Mouse (Mus musculus) heart, embryonic 12.5 days (tissue): ENCODE measurements around the gene Bcl7a. TPM values are rescaled to one million over a fixed set of nuclear protein-coding genes. Genes with fewer than 3 reads are reported as not detected.

Source experiments
- ATAC-seq: fragments of 200-750 bp; cut with Nextera tagmentation; 2 replicates; pipeline ENCODE4 v1.8.0; 2017; ENCODE audit warnings: moderate TSS enrichment, moderate library complexity; ENCODE audit not compliant: insufficient number of reproducible peaks, low FRiP score
- H3K27ac ChIP-seq: fragments of 300-500 bp; sonication (generic); 2 replicates; pipeline ENCODE4 v1.5.1; 2016; ENCODE audit warnings: mild to moderate bottlenecking, moderate library complexity; ENCODE audit not compliant: poor library complexity, severe bottlenecking
- H3K27me3 ChIP-seq: fragments of 300-500 bp; sonication (generic); replicated peaks from 2 replicates; pipeline ENCODE4 v1.6.1; 2016; ENCODE audit warnings: mild to moderate bottlenecking, moderate library complexity
- H3K36me3 ChIP-seq: fragments of 300-500 bp; sonication (generic); 2 replicates; pipeline ENCODE4 v1.6.1; 2016; ENCODE audit warnings: mild to moderate bottlenecking, moderate library complexity
- H3K4me1 ChIP-seq: fragments of 300-500 bp; sonication (generic); replicated peaks from 2 replicates; pipeline ENCODE4 v1.6.1; 2016; ENCODE audit warnings: mild to moderate bottlenecking
- H3K4me2 ChIP-seq: fragments of 300-500 bp; sonication (generic); 2 replicates; pipeline ENCODE4 v1.6.1; 2016; ENCODE audit warnings: mild to moderate bottlenecking, moderate library complexity
- H3K4me3 ChIP-seq: fragments of 300-500 bp; sonication (generic); 2 replicates; pipeline ENCODE4 v1.5.1; 2016; ENCODE audit warnings: mild to moderate bottlenecking
- H3K9ac ChIP-seq: fragments of 300-500 bp; sonication (generic); 2 replicates; pipeline ENCODE4 v1.6.1; 2016; ENCODE audit warnings: mild to moderate bottlenecking, moderate library complexity
- H3K9me3 ChIP-seq: fragments of 300-500 bp; sonication (generic); replicated peaks from 2 replicates; pipeline ENCODE4 v1.6.1; 2016; ENCODE audit warnings: mild to moderate bottlenecking, moderate library complexity
- WGBS: fragments of 180-500 bp; shearing (Covaris S2); methylation state at CpG from one replicate; pipeline ENCODE4 v1.1.7; 2016; 5-methylcytosine and 5-hydroxymethylcytosine counted together
- polyA plus RNA-seq: library from polyadenylated mRNA; unstranded; fragments of >200 nt; fragmentation: Nextera tagmentation; extraction: Ambion mirVana; gene quantifications from 2 replicates; pipeline ENCODE4 v1.2.1, GENCODE M21; 2016

Bcl7a gene
- polyA plus RNA-seq, 1 experiment from 2014 or later: 16.6 TPM

DNA sequence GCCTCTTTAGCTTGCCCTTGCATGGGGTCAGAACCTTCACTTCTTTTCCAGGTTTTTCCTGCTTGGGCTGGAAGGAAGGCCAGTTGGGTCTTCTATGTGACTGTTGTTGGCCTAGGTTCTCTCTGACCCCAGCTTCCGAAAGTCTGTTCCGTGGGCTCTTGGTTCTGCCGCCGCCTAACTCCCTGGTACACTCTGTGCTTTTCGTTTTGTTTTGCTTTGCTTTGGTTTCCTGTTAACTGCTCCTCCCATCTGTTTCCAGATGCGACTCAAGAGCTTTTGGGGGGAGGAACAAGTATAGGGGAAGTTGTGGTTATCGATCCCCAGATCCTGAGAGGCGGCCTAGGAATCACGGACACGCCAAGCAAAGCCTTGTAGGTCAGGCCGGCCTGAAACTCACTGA lies 54.2 kb downstream of the Bcl7a start:
- Histone ChIP-seq H3K4me2 (peak overlapping the region; percentile 30), H3K36me3 (no peaks in the 10 kb centered on the region), H3K9ac (no peak overlapping the region), H3K4me1 (peaks cover 38% of the 10 kb centered on the region), H3K9me3 (no peaks in the 10 kb centered on the region), H3K27me3 (no peaks in the 10 kb centered on the region), H3K4me3 (no peak overlapping the region), H3K27ac (no peak overlapping the region)
- 63% methylated on average over 11 of the region's 11 CpGs for WGBS
- no peak for ATAC-seq

DNA sequence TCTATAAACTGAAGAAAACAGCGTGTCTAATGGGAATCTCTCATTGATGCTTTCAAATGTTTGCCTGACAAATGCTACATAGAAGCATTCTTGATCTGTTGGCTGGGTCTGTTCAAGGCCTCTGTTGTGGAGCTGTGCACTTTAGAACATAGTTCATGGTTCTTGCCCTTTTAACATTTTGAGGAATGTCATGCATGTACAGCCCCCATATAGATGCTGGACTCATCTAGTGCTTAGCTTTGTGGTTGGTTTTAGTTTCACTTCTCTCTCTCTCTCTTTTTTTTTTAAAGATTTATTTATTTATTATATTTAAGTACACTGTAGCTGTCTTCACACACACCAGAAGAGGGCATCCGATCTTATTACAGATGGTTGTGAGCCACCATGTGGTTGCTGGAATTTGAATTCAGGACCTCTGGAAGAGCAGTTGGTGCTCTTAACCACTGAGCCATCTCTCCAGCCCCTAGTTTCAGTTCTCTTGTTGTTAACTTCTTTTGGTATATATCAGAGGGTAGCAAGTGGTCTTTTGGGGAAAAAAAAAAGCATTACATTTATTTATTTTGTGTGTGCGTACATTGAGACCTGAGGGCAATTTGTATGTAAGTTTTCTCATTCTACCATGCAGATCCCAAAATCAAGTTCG lies 55.3 kb downstream of the Bcl7a start:
- H3K4me2 ChIP-seq: no peak overlapping the region
- H3K4me3 ChIP-seq: no peak overlapping the region
- WGBS: 87% methylated on average over 4 of the region's 4 CpGs
- H3K27me3 ChIP-seq: no peaks in the 10 kb centered on the region
- no peak overlapping the region for H3K27ac ChIP-seq
- H3K9me3 ChIP-seq: no peaks in the 10 kb centered on the region
- ATAC-seq: no peak
- H3K4me1 ChIP-seq: peaks cover 31% of the 10 kb centered on the region
- no peak overlapping the region for H3K9ac ChIP-seq
- no peaks in the 10 kb centered on the region for H3K36me3 ChIP-seq

DNA sequence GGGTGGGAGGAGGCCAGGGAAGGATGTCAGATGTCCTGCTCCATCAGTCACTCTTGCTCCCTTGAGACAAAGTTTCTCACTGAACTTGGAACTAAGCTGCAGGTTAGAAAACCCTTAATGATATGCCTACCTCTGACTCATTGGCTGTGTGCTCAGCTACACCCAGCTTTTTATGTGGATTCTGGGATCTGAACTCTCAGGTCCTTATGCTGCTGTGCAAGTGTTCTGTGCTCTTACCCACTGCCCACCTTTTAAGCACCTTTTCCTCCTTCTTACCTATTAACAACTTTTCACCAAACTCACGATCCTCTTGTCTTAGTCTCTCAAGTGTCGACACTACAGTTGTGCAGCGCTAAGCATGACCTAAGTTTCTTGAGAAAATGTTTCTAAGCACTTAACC lies 60.8 kb downstream of the Bcl7a start:
- Histone ChIP-seq H3K36me3 (no peaks in the 10 kb centered on the region), H3K4me2 (no peak overlapping the region), H3K27ac (no peak overlapping the region), H3K4me3 (no peak overlapping the region), H3K9ac (no peak overlapping the region), H3K27me3 (no peaks in the 10 kb centered on the region), H3K9me3 (no peaks in the 10 kb centered on the region), H3K4me1 (peaks cover 17% of the 10 kb centered on the region)
- no peak for ATAC-seq
- 83% methylated on average over 3 of the region's 3 CpGs for whole genome bisulfite sequencing

DNA sequence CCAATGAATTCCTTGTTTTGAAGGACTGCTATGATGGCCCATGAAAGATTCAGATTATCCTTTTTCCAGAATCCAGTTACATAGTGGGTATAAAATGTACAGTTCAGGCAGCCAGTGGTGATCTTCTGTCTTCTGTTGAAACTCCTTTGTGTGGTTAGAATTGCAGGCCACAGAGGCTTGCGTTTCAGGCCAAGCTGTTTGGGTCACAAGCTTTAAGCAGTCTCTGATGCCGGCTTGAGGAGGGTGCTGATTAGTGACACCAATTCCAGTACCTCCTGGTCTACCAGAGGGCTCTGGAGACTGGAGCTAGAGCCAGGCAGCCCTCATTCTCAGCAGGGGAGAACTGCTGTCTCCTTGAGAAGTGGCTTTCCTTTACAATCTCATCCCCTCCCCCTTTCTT lies 63.3 kb downstream of the Bcl7a start:
- Histone ChIP-seq H3K4me2 (no peak overlapping the region), H3K9ac (no peak overlapping the region; the same call in 1 of the 2 replicates), H3K36me3 (peaks cover 9% of the 10 kb centered on the region; the same call in 1 of the 2 replicates), H3K27ac (no peak overlapping the region), H3K9me3 (no peaks in the 10 kb centered on the region), H3K4me3 (no peak overlapping the region), H3K27me3 (no peaks in the 10 kb centered on the region), H3K4me1 (peaks cover 17% of the 10 kb centered on the region)
- no peak for ATAC-seq
- 33% methylated on average over 2 of the region's 2 CpGs for WGBS

DNA sequence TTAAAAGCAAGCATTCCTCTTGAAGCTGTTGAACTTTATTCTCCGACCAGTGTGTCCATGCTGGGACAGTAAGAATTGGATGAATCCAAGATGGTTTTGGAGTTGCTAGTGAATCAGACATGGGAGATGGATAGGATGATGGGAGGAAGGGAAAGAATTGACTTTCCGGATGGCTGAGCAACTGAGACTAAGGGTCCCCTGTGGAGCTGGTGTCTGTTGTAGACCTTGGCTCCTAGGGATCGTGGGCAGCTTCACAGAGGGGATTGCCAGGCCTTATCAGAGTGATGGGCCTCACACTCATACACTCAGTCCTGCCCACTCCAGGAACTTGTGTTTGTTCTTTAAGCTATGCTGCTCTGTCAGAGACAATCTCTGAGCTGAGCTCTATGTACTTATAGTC lies 64.5 kb downstream of the Bcl7a start:
- Histone ChIP-seq H3K9me3 (no peaks in the 10 kb centered on the region), H3K27ac (no peak overlapping the region), H3K4me2 (no peak overlapping the region), H3K9ac (no peak overlapping the region), H3K4me3 (no peak overlapping the region), H3K36me3 (peaks cover 9% of the 10 kb centered on the region; the same call in 1 of the 2 replicates), H3K27me3 (no peaks in the 10 kb centered on the region), H3K4me1 (peaks cover 18% of the 10 kb centered on the region)
- no peak for ATAC-seq
- WGBS: 45% methylated on average over 3 of the region's 3 CpGs

DNA sequence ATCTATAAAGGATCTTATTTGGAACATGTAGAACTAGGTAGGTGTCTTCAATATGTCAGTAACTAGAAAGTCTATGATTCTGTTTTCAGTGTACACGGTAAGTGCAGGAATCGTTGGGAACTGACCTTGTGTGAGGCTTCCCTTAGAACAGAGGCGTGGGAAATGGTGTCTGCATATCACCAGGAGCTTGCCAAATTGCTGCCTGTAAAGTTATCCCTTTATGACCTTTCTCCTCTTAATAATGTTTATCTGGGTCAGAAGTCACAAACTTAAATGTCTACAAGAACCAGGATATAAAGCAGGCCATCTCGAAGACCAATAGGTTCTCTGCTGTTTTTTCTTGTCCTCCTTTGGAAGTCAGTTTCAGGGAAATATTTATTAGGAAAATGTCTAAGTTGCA lies 68.6 kb downstream of the Bcl7a start:
- no peak overlapping the region for H3K4me2 ChIP-seq
- no peak overlapping the region for H3K4me3 ChIP-seq
- no peaks in the 10 kb centered on the region for H3K9me3 ChIP-seq
- H3K27me3 ChIP-seq: no peaks in the 10 kb centered on the region
- H3K27ac ChIP-seq: no peak overlapping the region
- peaks cover 9% of the 10 kb centered on the region; the same call in 1 of the 2 replicates for H3K36me3 ChIP-seq
- peaks cover 37% of the 10 kb centered on the region for H3K4me1 ChIP-seq
- WGBS: 77% methylated on average over 4 of the region's 4 CpGs
- no peak for ATAC-seq
- no peak overlapping the region for H3K9ac ChIP-seq

DNA sequence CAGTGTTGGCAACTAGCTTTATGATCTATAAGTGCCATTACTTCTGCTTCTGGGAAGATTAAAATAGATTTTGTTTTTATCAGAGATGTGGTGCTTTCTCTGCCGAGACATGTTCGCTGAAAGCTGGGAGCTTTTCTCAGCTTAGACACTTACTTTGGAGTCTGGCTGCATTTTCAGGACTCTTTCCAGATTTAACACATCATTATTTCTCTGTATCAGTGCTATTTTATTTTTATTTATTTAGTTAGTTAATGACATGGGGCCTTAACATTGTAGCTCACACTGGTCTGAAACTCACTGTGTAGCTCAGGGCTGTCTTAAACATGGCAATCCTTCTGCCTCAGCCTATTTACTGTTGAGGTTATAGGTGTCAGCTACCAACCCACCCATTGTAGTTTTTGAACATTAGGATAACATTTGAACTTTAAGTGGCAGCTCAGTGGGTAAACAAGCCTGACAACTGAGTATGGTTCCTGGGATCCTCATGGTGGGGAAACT lies 70.3 kb downstream of the Bcl7a start:
- no peaks in the 10 kb centered on the region for H3K27me3 ChIP-seq
- H3K27ac ChIP-seq: no peak overlapping the region
- no peak overlapping the region for H3K9ac ChIP-seq
- no peaks in the 10 kb centered on the region for H3K9me3 ChIP-seq
- no peak overlapping the region for H3K4me3 ChIP-seq
- no peak for ATAC-seq
- H3K36me3 ChIP-seq: peaks cover 9% of the 10 kb centered on the region; the same call in 1 of the 2 replicates
- 55% methylated on average over 2 of the region's 2 CpGs for WGBS
- H3K4me2 ChIP-seq: no peak overlapping the region
- H3K4me1 ChIP-seq: peaks cover 30% of the 10 kb centered on the region

DNA sequence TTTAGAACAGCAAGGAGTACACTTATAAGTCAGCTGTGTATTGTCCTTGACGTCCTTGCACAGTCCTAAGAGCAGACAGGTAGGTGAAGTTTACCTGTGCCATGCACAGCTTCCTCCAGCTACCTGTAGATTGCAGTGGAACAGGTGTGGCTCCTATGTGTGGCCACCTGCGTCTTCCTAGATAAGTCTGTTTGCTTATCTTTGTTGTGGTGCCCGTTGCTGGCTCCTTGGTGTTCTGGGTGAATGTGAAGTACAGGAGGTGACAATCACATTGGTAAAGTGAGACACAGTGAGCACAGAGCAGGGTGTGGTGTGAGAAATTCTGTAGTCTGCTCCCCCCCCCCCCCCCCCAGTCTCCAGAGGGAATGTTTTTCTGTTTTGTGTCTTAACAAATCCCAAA lies 72.5 kb downstream of the Bcl7a start:
- Histone ChIP-seq H3K36me3 (no peaks in the 10 kb centered on the region), H3K9ac (no peak overlapping the region), H3K9me3 (no peaks in the 10 kb centered on the region), H3K27ac (no peak overlapping the region), H3K27me3 (no peaks in the 10 kb centered on the region), H3K4me2 (no peak overlapping the region), H3K4me3 (no peak overlapping the region), H3K4me1 (peaks cover 30% of the 10 kb centered on the region)
- ATAC-seq: no peak
- WGBS: 60% methylated on average over 3 of the region's 3 CpGs

DNA sequence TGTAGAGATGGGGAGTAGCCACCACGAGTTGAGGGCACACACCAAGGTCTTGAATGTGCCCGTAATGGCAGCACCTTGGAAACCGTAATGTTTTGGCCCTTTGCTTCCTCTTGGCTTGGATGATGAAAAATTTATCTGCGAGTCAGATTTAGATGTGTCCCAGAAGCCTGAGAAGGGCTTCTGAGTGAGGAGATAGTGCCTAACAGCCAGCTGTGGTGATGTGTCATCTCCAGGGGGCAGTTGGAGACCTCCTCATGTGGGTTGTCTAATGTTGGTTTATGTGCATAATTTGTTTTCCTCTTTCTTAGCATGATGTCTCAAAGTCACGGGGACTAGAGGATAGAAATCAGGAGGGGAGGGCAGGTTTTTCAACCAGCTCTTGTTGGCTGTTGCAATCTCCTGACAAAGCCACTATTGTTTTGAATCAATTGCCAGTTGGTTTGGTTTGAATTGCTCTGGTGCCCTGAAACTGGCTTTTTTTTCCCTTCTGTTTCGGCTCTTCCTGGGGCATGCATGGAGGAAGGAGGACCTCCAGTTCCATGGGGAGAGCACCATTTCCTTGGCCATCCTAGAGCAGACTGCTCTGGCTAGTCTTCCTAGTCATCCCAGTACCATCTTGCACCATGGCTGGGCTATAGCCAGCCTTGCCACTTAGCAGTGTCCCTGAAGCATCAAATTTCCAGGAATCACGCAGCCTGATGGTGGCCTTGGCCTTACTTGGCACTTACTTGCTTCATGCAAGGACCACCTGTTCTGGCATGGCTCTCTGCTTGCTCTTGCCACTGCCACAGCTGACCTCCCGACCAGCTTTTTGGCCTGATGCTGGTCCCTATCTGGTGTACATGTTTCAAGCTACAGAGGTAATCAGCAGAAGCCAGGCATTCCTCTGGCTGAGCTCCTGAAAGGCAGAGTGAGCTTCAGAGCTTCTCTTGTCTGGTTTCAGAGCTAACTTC lies 73.2 kb downstream of the Bcl7a start:
- no peak overlapping the region for H3K4me3 ChIP-seq
- H3K4me2 ChIP-seq: no peak overlapping the region
- no peak overlapping the region for H3K9ac ChIP-seq
- H3K36me3 ChIP-seq: no peaks in the 10 kb centered on the region
- 70% methylated on average over 8 of the region's 8 CpGs for WGBS
- H3K4me1 ChIP-seq: peaks cover 34% of the 10 kb centered on the region
- H3K9me3 ChIP-seq: no peaks in the 10 kb centered on the region
- no peak overlapping the region for H3K27ac ChIP-seq
- no peak for ATAC-seq
- H3K27me3 ChIP-seq: no peaks in the 10 kb centered on the region

DNA sequence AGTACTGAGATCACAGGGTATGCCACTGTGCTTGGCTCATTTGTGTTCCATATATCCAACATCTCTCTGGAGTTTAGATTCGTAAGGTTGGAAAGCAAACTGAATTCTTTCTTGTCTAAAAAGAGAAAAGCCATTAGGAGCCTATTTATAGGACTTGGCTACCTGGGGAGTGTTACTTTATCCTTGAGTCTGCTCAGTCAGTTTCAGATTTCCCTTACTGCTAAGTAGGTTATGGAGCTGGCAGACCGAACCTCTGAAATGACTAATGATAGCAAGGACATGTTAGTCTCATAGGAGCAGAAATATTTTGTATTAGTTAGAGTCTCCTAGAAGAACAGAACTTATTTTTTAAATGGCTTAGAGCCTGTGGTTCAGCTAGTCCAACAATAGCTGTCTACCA lies 80.3 kb downstream of the Bcl7a start:
- H3K4me3 ChIP-seq: no peak overlapping the region
- no peak for ATAC-seq
- H3K4me1 ChIP-seq: peaks cover 24% of the 10 kb centered on the region
- no peak overlapping the region for H3K9ac ChIP-seq
- peaks cover 5% of the 10 kb centered on the region for H3K36me3 ChIP-seq
- 48% methylated on average over 2 of the region's 2 CpGs for WGBS
- peaks cover 6% of the 10 kb centered on the region for H3K9me3 ChIP-seq
- H3K27ac ChIP-seq: 0 out of 2 replicates have a peak overlapping the region, but pooled peaks have one; percentile 4
- no peak overlapping the region for H3K4me2 ChIP-seq
- H3K27me3 ChIP-seq: no peaks in the 10 kb centered on the region
